Mouse (Mus musculus) neural tube, embryonic 15.5 days (tissue): ENCODE results near the gene Tax1bp3. TPM values are rescaled to one million over a fixed set of nuclear protein-coding genes. Genes with fewer than 3 reads are reported as not detected.
A peak's percentile ranks its signal among the peaks of the same experiment; 100 is the strongest.

Experiments used
- ATAC-seq: fragments of 200-750 bp; cut with Nextera tagmentation; 2 replicates; pipeline ENCODE4 v1.8.0; 2017; ENCODE audit warnings: mild to moderate bottlenecking, moderate TSS enrichment, moderate library complexity; ENCODE audit not compliant: low FRiP score
- H3K27ac ChIP-seq: fragments of 300-500 bp; sonication (generic); replicated peaks from 2 replicates; pipeline ENCODE4 v1.5.1; 2015; ENCODE audit warnings: mild to moderate bottlenecking, inconsistent platforms
- H3K27me3 ChIP-seq: fragments of 300-500 bp; sonication (generic); replicated peaks from 2 replicates; pipeline ENCODE4 v1.6.1; 2015; ENCODE audit warnings: inconsistent platforms
- H3K36me3 ChIP-seq: fragments of 300-500 bp; sonication (generic); 2 replicates; pipeline ENCODE4 v1.6.1; 2015; ENCODE audit warnings: inconsistent platforms
- H3K4me1 ChIP-seq: fragments of 300-500 bp; sonication (generic); 2 replicates; pipeline ENCODE4 v1.6.1; 2015; ENCODE audit warnings: inconsistent platforms
- H3K4me2 ChIP-seq: fragments of 300-500 bp; sonication (generic); 2 replicates; pipeline ENCODE4 v1.6.1; 2015; ENCODE audit warnings: inconsistent platforms, mild to moderate bottlenecking, moderate library complexity
- H3K4me3 ChIP-seq: fragments of 300-500 bp; sonication (generic); replicated peaks from 2 replicates; pipeline ENCODE4 v1.5.1; 2015; ENCODE audit warnings: mild to moderate bottlenecking, inconsistent platforms
- H3K9ac ChIP-seq: fragments of 300-500 bp; sonication (generic); replicated peaks from 2 replicates; pipeline ENCODE4 v1.6.1; 2015; ENCODE audit warnings: mild to moderate bottlenecking, inconsistent platforms
- H3K9me3 ChIP-seq: fragments of 300-500 bp; sonication (generic); replicated peaks from 2 replicates; pipeline ENCODE4 v1.6.1; 2016; ENCODE audit warnings: inconsistent platforms
- WGBS: fragments of 180-500 bp; shearing (Covaris S2); methylation state at CpG from one replicate; pipeline ENCODE4 v1.1.7; 2015; ENCODE audit warnings: mixed read lengths; 5-methylcytosine and 5-hydroxymethylcytosine counted together
- polyA plus RNA-seq: library from polyadenylated mRNA; unstranded; fragments of >200 nt; fragmentation: Nextera tagmentation; extraction: Ambion mirVana; gene quantifications from 2 replicates; pipeline ENCODE4 v1.2.1, GENCODE M21; 2015

The Tax1bp3 gene
- polyA plus RNA-seq, 1 experiment from 2014 or later = 118 TPM

DNA sequence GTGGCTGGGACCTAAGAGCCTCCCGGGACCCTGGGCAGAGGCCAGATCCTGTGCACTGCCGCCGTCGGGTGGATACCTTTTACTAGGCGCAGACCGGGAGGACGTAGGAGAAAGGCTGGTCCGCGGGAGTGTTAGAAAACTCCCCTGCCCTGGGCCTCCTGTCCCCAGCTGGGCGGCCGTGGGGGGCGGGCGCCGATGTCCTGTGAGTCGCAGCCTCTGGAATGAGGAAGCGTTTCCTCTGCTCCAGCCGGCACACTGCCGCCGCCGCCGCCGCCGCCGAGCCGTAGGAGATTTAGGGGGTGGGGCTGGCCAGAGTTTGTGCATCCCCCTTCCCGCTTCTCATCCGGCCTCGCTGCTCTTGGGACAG is 609 bp downstream of the Tax1bp3 start:
- Histone ChIP-seq H3K9ac (peak overlapping the region; percentile 66), H3K4me2 (peak overlapping the region; percentile 67), H3K36me3 (peaks cover 22% of the 10 kb centered on the region), H3K9me3 (no peaks in the 10 kb centered on the region), H3K27ac (peak overlapping the region; percentile 90), H3K27me3 (no peaks in the 10 kb centered on the region), H3K4me1 (peaks cover 43% of the 10 kb centered on the region), H3K4me3 (peak overlapping the region; percentile 90)
- WGBS = under 1% methylated on average over 28 of the region's 28 CpGs
- peak; percentile 52 for ATAC-seq

DNA sequence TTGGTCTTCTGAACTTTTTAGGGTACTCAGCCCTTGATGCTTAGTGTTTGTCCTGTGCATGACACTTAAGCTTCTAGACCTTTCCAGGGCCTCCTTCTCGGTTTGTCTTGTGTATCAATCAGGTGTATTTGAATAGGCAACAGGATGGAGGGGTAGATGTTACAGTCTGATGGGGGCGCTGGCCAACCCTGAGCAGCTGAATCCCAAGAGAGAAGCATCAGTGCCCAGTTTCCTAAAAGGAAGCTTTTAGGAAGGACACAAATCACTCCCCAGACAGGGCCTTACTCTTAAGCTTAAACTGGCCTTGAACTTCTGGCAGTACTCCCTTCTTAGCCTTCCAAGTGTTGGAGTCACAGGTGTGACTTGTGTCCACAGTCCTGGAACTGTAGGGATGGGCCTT is 1.0 kb downstream of the Tax1bp3 start:
- ATAC-seq = no peak
- Histone ChIP-seq H3K4me2 (peak overlapping the region; percentile 67), H3K9ac (peak overlapping the region; percentile 66), H3K4me1 (peaks cover 43% of the 10 kb centered on the region), H3K36me3 (peaks cover 24% of the 10 kb centered on the region), H3K27ac (peak overlapping the region; percentile 90), H3K4me3 (peak overlapping the region; percentile 90), H3K9me3 (no peaks in the 10 kb centered on the region), H3K27me3 (no peaks in the 10 kb centered on the region)
- 5% methylated on average over 2 of the region's 2 CpGs for WGBS

DNA sequence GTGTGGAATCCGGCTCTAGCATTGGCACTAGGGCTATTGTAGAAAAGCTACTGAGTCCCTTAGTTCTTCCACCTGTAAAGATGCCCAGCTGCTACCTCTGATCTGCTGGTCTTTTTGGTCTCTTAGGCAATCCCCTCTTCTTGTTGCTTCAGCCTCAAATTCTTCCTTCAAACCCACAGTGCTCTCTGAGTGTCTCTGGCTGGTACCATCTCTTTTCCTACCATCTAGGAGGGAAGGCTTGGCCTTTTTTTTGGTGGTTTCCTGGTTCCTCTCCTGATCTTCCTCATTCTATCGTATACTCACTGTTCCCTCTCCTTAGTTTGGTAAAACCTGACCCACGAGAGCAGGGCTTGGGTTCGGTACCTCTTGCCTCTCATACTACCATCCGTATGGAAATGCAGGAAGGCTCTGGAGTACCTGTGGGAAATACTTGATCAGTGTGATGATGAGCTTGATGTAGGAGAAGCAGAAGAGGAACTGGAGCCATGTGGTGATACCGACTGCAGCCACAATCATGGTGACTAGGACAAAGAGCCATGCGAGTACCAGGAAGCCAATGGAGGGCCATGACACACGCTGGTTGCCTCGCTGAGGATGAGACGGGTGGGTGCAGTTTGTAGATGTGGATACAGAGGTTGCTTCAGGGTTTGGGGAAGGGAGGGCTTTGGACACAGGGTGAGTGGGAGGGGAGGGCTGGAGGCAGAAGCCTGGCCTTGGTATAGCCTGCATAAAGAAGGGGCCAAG is 9.2 kb downstream of the Tax1bp3 start:
- no peak for ATAC-seq
- no peak overlapping the region for H3K4me3 ChIP-seq
- H3K4me2 ChIP-seq = no peak overlapping the region
- H3K9ac ChIP-seq = no peak overlapping the region
- H3K27me3 ChIP-seq = no peaks in the 10 kb centered on the region
- H3K27ac ChIP-seq = no peak overlapping the region
- no peaks in the 10 kb centered on the region for H3K9me3 ChIP-seq
- no peaks in the 10 kb centered on the region for H3K4me1 ChIP-seq
- 90% methylated on average over 10 of the region's 10 CpGs for WGBS
- H3K36me3 ChIP-seq = peaks cover 82% of the 10 kb centered on the region

DNA sequence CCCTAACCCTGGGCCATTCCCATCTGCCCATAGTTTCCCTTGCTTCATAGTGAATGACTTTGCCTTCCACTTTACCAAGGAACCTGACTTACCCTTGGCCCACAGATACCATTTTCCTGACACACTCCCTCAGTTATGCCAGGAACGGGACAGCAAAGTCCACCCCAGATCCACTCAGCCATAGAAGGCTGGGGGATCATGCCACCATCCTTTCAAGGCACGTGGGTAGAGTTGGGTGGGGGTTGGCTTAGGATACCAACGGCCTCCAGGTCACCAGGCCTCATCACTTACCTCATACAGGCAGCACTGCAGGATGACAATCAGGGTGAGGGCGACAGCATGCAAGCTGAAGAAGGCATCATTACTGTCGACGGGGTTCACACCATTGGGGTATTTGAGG is 10.3 kb downstream of the Tax1bp3 start:
- Histone ChIP-seq H3K27ac (no peak overlapping the region), H3K27me3 (no peaks in the 10 kb centered on the region), H3K9me3 (no peaks in the 10 kb centered on the region), H3K4me3 (no peak overlapping the region), H3K36me3 (peaks cover 90% of the 10 kb centered on the region), H3K4me1 (no peaks in the 10 kb centered on the region), H3K4me2 (no peak overlapping the region), H3K9ac (no peak overlapping the region)
- no peak for ATAC-seq
- 91% methylated on average over 6 of the region's 6 CpGs for WGBS

DNA sequence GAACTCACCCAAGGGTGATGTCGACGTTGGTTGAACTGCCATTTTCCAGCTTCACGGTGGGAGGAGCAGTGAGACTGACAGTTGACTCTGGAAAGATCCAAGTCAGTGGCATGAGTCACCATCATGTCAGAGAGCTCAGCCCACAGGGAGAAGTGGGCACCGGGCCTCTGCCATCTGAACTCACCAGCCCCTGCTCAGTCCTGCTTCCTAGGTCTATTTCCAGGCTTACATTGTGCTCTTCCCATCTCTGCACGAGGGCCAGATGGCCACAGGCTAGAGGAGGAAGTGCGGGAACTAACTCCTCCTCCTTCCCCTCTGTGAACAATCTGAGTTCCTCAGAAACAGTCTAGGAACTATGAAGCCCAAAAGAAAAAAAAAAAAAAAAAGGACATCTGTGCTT is 16.2 kb downstream of the Tax1bp3 start:
- Histone ChIP-seq H3K4me2 (no peak overlapping the region), H3K27me3 (no peaks in the 10 kb centered on the region), H3K36me3 (peaks cover 48% of the 10 kb centered on the region), H3K4me3 (no peak overlapping the region), H3K9ac (no peak overlapping the region), H3K27ac (no peak overlapping the region), H3K4me1 (peaks cover 15% of the 10 kb centered on the region), H3K9me3 (no peaks in the 10 kb centered on the region)
- no peak for ATAC-seq
- 79% methylated on average over 6 of the region's 6 CpGs for WGBS

DNA sequence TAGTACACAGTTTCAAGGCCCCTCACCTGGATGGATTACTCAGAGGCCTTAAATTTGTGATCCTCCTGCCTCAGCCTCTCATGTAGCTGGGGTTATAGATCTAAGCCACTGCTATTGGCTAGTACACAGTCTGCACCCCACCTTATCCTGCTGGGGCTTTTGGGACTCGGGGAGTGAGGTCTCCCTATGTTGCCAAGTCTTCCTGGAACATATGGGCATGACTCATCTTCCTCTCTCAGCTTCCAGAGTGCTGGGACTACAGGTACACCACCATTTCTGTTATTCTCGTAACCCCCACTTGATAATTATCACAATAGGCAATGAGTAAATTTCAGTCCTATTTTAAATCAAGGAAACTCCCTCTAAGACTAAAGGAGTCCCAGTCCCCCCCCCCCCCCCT is 17.6 kb downstream of the Tax1bp3 start:
- H3K27me3 ChIP-seq = no peaks in the 10 kb centered on the region
- no peak for ATAC-seq
- no peaks in the 10 kb centered on the region for H3K9me3 ChIP-seq
- peaks cover 34% of the 10 kb centered on the region for H3K36me3 ChIP-seq
- no peak overlapping the region for H3K9ac ChIP-seq
- H3K4me2 ChIP-seq = no peak overlapping the region
- H3K4me1 ChIP-seq = peaks cover 21% of the 10 kb centered on the region
- 78% methylated on average over 2 of the region's 2 CpGs for WGBS
- H3K27ac ChIP-seq = no peak overlapping the region
- no peak overlapping the region for H3K4me3 ChIP-seq

DNA sequence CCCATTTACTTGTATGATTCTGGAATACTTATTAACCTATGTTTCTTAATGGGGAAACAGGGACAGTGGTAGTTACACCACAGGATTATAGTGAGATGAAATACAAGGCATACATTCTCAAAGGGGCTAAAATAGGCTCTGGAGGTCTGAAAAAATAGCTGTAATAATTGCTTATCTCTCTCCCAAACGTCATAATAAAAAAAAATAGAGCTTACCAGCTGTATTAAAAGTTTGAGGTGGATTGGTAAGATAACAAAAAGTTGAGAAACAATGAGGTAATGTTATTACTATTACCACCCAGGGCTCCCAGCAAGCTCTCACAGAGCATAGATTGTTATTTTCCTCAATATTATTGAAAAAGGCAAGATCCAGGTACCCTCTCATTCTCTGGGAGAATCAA is 21.3 kb downstream of the Tax1bp3 start:
- peak overlapping the region; percentile 96 for H3K4me2 ChIP-seq
- H3K27ac ChIP-seq = no peak overlapping the region
- ATAC-seq = no peak
- H3K27me3 ChIP-seq = 0 out of 2 replicates have a peak, but pooled peaks cover 4% of the 10 kb centered on the region
- H3K9me3 ChIP-seq = no peaks in the 10 kb centered on the region
- 10% methylated on average over 1 of the region's 1 CpGs for WGBS
- peaks cover 30% of the 10 kb centered on the region for H3K4me1 ChIP-seq
- H3K36me3 ChIP-seq = peaks cover 7% of the 10 kb centered on the region; the same call in 1 of the 2 replicates
- H3K9ac ChIP-seq = peak overlapping the region; percentile 87
- peak overlapping the region; percentile 83 for H3K4me3 ChIP-seq

DNA sequence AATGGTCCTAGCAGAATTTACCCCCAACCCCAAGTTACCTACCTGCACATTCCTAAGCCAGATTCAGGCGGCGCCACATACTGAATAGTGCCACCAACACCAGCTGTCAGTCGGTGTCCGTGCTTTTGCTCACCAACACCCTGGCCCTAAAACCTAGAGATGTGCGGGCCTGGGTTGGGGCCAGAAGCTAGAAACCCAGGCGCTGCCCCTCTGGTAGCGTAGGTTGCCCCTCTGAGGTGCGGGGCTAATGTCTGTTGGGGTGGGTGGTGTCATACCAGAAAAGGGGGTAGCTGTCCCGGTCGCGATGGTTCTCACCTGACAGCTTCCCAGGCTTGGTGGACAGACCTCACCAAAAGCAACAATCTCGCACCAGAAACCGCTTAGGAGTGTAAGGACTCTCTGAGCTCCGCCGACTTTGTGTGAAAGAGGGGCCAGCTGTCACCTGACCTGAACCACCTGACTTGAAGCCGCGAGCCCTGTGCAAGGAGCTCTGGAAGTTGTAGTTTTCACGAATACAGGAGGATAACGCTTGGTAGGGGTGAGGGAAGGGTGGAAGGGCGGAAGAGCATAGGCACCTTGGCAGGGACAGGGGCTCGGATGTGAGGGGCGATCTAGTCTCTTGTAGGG is 21.8 kb downstream of the Tax1bp3 start, which contains the start of gene Ctns:
Gene Ctns (minus strand): TSS at position 440 of the 627 bp plus-strand sequence.
- Histone ChIP-seq H3K9ac (peak within 1 kb of the TSS; percentile 87), H3K36me3 (peaks cover 7% of the 10 kb centered on the region; the same call in 1 of the 2 replicates), H3K9me3 (no peaks in the 10 kb centered on the region), H3K27ac (peak within 1 kb of the TSS; percentile 82), H3K4me1 (peaks cover 30% of the 10 kb centered on the region), H3K4me2 (peak within 1 kb of the TSS; percentile 96), H3K4me3 (peak within 1 kb of the TSS; percentile 83), H3K27me3 (0 out of 2 replicates have a peak, but pooled peaks cover 4% of the 10 kb centered on the region)
- ATAC-seq = peak; percentile 97
- WGBS = 1% methylated on average over 22 of the region's 22 CpGs

DNA sequence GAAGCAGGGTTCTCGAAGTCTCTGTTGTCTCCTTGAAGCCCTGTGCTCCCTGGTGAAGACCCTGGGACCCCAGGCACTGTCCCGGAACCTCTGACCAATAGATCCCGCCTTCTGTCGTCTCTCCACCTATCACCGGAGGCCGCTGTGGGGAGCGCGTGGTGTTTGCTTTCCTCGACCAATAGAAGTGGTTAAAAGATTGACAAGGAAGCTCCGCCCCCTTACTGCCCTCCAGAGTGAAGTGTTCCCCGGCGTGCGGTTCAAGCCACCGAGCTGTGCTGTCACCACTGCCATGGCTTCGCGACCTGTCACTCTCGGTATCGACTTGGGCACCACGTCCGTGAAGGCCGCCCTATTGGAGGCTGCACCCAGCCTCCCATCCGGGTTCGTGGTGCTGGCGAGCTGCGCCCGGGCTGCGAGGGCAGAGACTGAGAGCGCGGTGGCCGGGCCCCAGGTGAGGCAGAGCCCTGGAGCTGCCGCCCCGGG is 22.4 kb downstream of the Tax1bp3 start, which contains the start of gene Shpk:
Gene Shpk (plus strand): TSS at position 231 of the 483 bp plus-strand sequence.
- WGBS = 0% methylated on average over 32 of the region's 32 CpGs
- H3K27ac ChIP-seq = peak within 1 kb of the TSS; percentile 82
- peak within 1 kb of the TSS; percentile 96 for H3K4me2 ChIP-seq
- H3K27me3 ChIP-seq = 0 out of 2 replicates have a peak, but pooled peaks cover 4% of the 10 kb centered on the region
- peak within 1 kb of the TSS; percentile 87 for H3K9ac ChIP-seq
- H3K4me3 ChIP-seq = peak within 1 kb of the TSS; percentile 83
- H3K36me3 ChIP-seq = peaks cover 7% of the 10 kb centered on the region; the same call in 1 of the 2 replicates
- no peaks in the 10 kb centered on the region for H3K9me3 ChIP-seq
- H3K4me1 ChIP-seq = peaks cover 30% of the 10 kb centered on the region
- ATAC-seq = peak; percentile 98

DNA sequence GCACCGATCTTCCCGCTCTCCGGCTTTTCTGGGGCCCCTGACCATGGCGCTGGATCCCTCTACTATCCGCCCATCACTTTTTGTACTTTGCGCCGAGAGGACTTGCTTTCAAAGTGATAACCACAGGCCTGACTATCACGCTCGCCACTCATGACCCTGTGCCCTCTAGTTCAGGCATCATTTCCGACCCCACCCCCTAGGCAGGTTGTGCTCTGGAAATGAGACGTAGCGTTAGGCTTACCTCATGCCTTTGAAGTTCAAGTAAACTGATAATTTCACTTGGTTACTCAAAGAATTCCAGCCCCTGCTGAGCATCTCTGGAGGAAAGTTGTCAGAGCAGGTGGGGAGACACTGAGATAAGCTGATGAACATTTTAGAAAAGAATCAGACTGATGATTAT is 23.0 kb downstream of the Tax1bp3 start:
- peak overlapping the region; percentile 83 for H3K4me3 ChIP-seq
- H3K36me3 ChIP-seq = peaks cover 7% of the 10 kb centered on the region; the same call in 1 of the 2 replicates
- 3% methylated on average over 12 of the region's 12 CpGs for WGBS
- ATAC-seq = no peak
- 0 out of 2 replicates have a peak, but pooled peaks cover 4% of the 10 kb centered on the region for H3K27me3 ChIP-seq
- peak overlapping the region; percentile 87 for H3K9ac ChIP-seq
- H3K4me1 ChIP-seq = peaks cover 30% of the 10 kb centered on the region
- peak overlapping the region; percentile 82; the same call in 1 of the 2 replicates for H3K27ac ChIP-seq
- no peaks in the 10 kb centered on the region for H3K9me3 ChIP-seq
- H3K4me2 ChIP-seq = peak overlapping the region; percentile 96

DNA sequence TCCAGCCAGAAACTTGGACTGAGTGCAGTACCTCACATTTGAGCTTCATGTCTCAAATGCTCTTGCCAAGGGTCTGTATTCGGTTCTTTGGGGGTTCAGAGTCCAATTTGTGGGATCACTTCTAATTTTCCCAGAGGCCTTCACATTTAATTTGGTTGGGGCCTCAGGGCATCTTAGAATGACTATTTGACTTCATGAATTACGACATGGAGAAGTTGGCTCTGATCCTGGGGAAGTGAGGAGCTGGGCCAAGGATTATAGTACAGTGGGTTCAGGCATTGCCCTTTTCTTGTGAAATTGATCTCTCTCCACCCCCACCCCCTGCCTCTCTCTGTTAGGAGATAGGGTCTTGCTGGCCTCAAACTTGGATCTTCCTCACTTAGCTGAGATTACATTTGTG is 24.1 kb downstream of the Tax1bp3 start:
- H3K27me3 ChIP-seq = 0 out of 2 replicates have a peak, but pooled peaks cover 4% of the 10 kb centered on the region
- H3K9me3 ChIP-seq = no peaks in the 10 kb centered on the region
- peaks cover 30% of the 10 kb centered on the region for H3K4me1 ChIP-seq
- H3K4me3 ChIP-seq = no peak overlapping the region
- peaks cover under 1% of the 10 kb centered on the region; the same call in 1 of the 2 replicates for H3K36me3 ChIP-seq
- no peak overlapping the region for H3K27ac ChIP-seq
- no peak overlapping the region for H3K9ac ChIP-seq
- ATAC-seq = no peak
- 78% methylated on average over 2 of the region's 2 CpGs for WGBS
- H3K4me2 ChIP-seq = no peak overlapping the region
